Mouse (Mus musculus) neural tube, embryonic 11.5 days (tissue): Measurements from ENCODE around the gene Eif6. TPM values are rescaled to one million over a fixed set of nuclear protein-coding genes. Genes with fewer than 3 reads are reported as not detected.
A peak's percentile ranks its signal among the peaks of the same experiment; 100 is the strongest.

ENCODE experiments used
- ATAC-seq: fragments of 200-750 bp; cut with Nextera tagmentation; 2 replicates; pipeline ENCODE4 v1.8.0; 2017; ENCODE audit warnings: moderate number of reproducible peaks, mild to moderate bottlenecking, moderate TSS enrichment, moderate library complexity; ENCODE audit not compliant: insufficient read depth, low FRiP score, low TSS enrichment
- DNase-seq: peaks from one replicate; pipeline ENCODE4 v3.0.0-alpha.2; 2015; ENCODE audit warnings: low spot score
- H3K27ac ChIP-seq: fragments of 300-500 bp; sonication (generic); 2 replicates; pipeline ENCODE4 v1.5.1; 2014; ENCODE audit warnings: low read depth, mild to moderate bottlenecking, low read length
- H3K27me3 ChIP-seq: fragments of 300-500 bp; sonication (generic); 2 replicates; pipeline ENCODE4 v1.6.1; 2014; ENCODE audit warnings: mild to moderate bottlenecking, low read length, mixed read lengths; ENCODE audit not compliant: control insufficient read depth, insufficient read depth
- H3K36me3 ChIP-seq: fragments of 300-500 bp; sonication (generic); 2 replicates; pipeline ENCODE4 v1.6.1; 2014; ENCODE audit warnings: mild to moderate bottlenecking, low read length, moderate library complexity, mixed read lengths; ENCODE audit not compliant: control insufficient read depth, insufficient read depth
- H3K4me1 ChIP-seq: fragments of 300-500 bp; sonication (generic); 2 replicates; pipeline ENCODE4 v1.6.1; 2014; ENCODE audit warnings: low read length, mixed read lengths; ENCODE audit not compliant: control insufficient read depth, insufficient read depth
- H3K4me2 ChIP-seq: fragments of 300-500 bp; sonication (generic); 2 replicates; pipeline ENCODE4 v1.6.1; 2014; ENCODE audit warnings: low read depth, mild to moderate bottlenecking, moderate library complexity
- H3K4me3 ChIP-seq: fragments of 300-500 bp; sonication (generic); 2 replicates; pipeline ENCODE4 v1.5.1; 2014; ENCODE audit warnings: low read depth, low read length
- H3K9ac ChIP-seq: fragments of 300-500 bp; sonication (generic); 2 replicates; pipeline ENCODE4 v1.6.1; 2014; ENCODE audit warnings: mild to moderate bottlenecking, low read length
- H3K9me3 ChIP-seq: fragments of 300-500 bp; sonication (generic); 2 replicates; pipeline ENCODE4 v1.6.1; 2016; ENCODE audit warnings: low read length; ENCODE audit not compliant: control insufficient read depth
- WGBS: fragments of 180-500 bp; shearing (Covaris S2); extraction: QIAGEN DNeasy Blood & Tissue Kit; methylation state at CpG from one replicate; pipeline ENCODE4 v1.1.7; 2014; 5-methylcytosine and 5-hydroxymethylcytosine counted together
- polyA plus RNA-seq: library from polyadenylated mRNA; unstranded; fragments of >200 nt; fragmentation: Nextera tagmentation; extraction: Ambion mirVana; gene quantifications from 2 replicates; pipeline ENCODE4 v1.2.1, GENCODE M21; 2014

Eif6 gene
- 199 TPM in 2 replicates for polyA plus RNA-seq

- Histone ChIP-seq H3K4me2 (peak within 1 kb of the TSS; percentile 62), H3K9me3 (no peaks in the 10 kb centered on the region), H3K9ac (peak within 1 kb of the TSS; percentile 77), H3K36me3 (no peaks in the 10 kb centered on the region), H3K27ac (no peak within 1 kb of the TSS), H3K4me3 (peak within 1 kb of the TSS; percentile 81), H3K4me1 (peaks cover 10% of the 10 kb centered on the region; the same call in 1 of the 2 replicates), H3K27me3 (no peaks in the 10 kb centered on the region)
- 4% methylated on average over 27 of the region's 27 CpGs for WGBS
- ATAC-seq (peak; percentile 91), DNase-seq (peak; percentile 92)
Observed at GRCm38 (mm10) chr2:155826630-155827424, at the start of gene Eif6. Gene Eif6 (minus strand): TSS chr2:155826925.

GRCm38 (mm10) chr2:155873636-155874035, 46.9 kb upstream of the Eif6 start:
- Histone ChIP-seq H3K4me1 (peaks cover 8% of the 10 kb centered on the region; the same call in 1 of the 2 replicates), H3K36me3 (no peaks in the 10 kb centered on the region), H3K9me3 (no peaks in the 10 kb centered on the region), H3K4me3 (no peak overlapping the region), H3K9ac (no peak overlapping the region), H3K27ac (0 out of 2 replicates have a peak overlapping the region, but pooled peaks have one; percentile 69), H3K27me3 (no peaks in the 10 kb centered on the region), H3K4me2 (no peak overlapping the region)
- no peak for DNase-seq
- WGBS = 88% methylated on average over 6 of the region's 6 CpGs
- no peak for ATAC-seq

GRCm38 (mm10) chr2:155872930-155873507, 46.3 kb upstream of the Eif6 start:
- DNase-seq = no peak
- H3K4me1 ChIP-seq = peaks cover 8% of the 10 kb centered on the region; the same call in 1 of the 2 replicates
- H3K4me3 ChIP-seq = no peak overlapping the region
- H3K27ac ChIP-seq = peak overlapping the region; percentile 69
- H3K27me3 ChIP-seq = no peaks in the 10 kb centered on the region
- no peaks in the 10 kb centered on the region for H3K36me3 ChIP-seq
- no peak for ATAC-seq
- 52% methylated on average over 10 of the region's 10 CpGs for WGBS
- no peak overlapping the region for H3K9ac ChIP-seq
- H3K4me2 ChIP-seq = no peak overlapping the region
- no peaks in the 10 kb centered on the region for H3K9me3 ChIP-seq

- DNase-seq (no peak), ATAC-seq (no peak)
- no peaks in the 10 kb centered on the region for H3K27me3 ChIP-seq
- peak overlapping the region; percentile 69 for H3K27ac ChIP-seq
- WGBS = 52% methylated on average over 8 of the region's 8 CpGs
- H3K4me3 ChIP-seq = no peak overlapping the region
- peaks cover 8% of the 10 kb centered on the region; the same call in 1 of the 2 replicates for H3K4me1 ChIP-seq
- no peaks in the 10 kb centered on the region for H3K9me3 ChIP-seq
- no peak overlapping the region for H3K9ac ChIP-seq
- no peak overlapping the region for H3K4me2 ChIP-seq
- H3K36me3 ChIP-seq = no peaks in the 10 kb centered on the region
Observed at GRCm38 (mm10) chr2:155872486-155872885, 45.8 kb upstream of the Eif6 start.

- Histone ChIP-seq H3K4me2 (no peak overlapping the region), H3K4me1 (peaks cover 8% of the 10 kb centered on the region; the same call in 1 of the 2 replicates), H3K9ac (no peak overlapping the region), H3K9me3 (no peaks in the 10 kb centered on the region), H3K27ac (no peak overlapping the region), H3K27me3 (no peaks in the 10 kb centered on the region), H3K36me3 (no peaks in the 10 kb centered on the region), H3K4me3 (no peak overlapping the region)
- DNase-seq (no peak), ATAC-seq (no peak)
- 76% methylated on average over 5 of the region's 5 CpGs for WGBS
Observed at GRCm38 (mm10) chr2:155869772-155870171, 43.0 kb upstream of the Eif6 start.

GRCm38 (mm10) chr2:155868320-155868719, 41.6 kb upstream of the Eif6 start:
- DNase-seq (no peak), ATAC-seq (no peak)
- 96% methylated on average over 8 of the region's 8 CpGs for WGBS
- Histone ChIP-seq H3K36me3 (no peaks in the 10 kb centered on the region), H3K27ac (no peak overlapping the region), H3K4me1 (peaks cover 7% of the 10 kb centered on the region; the same call in 1 of the 2 replicates), H3K9me3 (no peaks in the 10 kb centered on the region), H3K27me3 (no peaks in the 10 kb centered on the region), H3K4me3 (no peak overlapping the region), H3K9ac (no peak overlapping the region), H3K4me2 (no peak overlapping the region)

- Histone ChIP-seq H3K4me2 (no peak overlapping the region), H3K9ac (no peak overlapping the region), H3K4me1 (0 out of 2 replicates have a peak, but pooled peaks cover 3% of the 10 kb centered on the region), H3K27ac (no peak overlapping the region; the same call in 1 of the 2 replicates), H3K36me3 (no peaks in the 10 kb centered on the region), H3K27me3 (no peaks in the 10 kb centered on the region), H3K9me3 (no peaks in the 10 kb centered on the region), H3K4me3 (no peak overlapping the region)
- DNase-seq (peak; percentile 30), ATAC-seq (peak; percentile 76)
- 43% methylated on average over 11 of the region's 11 CpGs for WGBS
Observed at GRCm38 (mm10) chr2:155863301-155863867, 36.7 kb upstream of the Eif6 start.

GRCm38 (mm10) chr2:155862573-155863300, 36.0 kb upstream of the Eif6 start:
- DNase-seq (peak; percentile 49), ATAC-seq (peak; percentile 89)
- no peak overlapping the region for H3K9ac ChIP-seq
- no peak overlapping the region for H3K4me2 ChIP-seq
- no peak overlapping the region for H3K4me3 ChIP-seq
- peak overlapping the region; percentile 45; the same call in 1 of the 2 replicates for H3K27ac ChIP-seq
- no peaks in the 10 kb centered on the region for H3K9me3 ChIP-seq
- H3K27me3 ChIP-seq = no peaks in the 10 kb centered on the region
- 0 out of 2 replicates have a peak, but pooled peaks cover 3% of the 10 kb centered on the region for H3K4me1 ChIP-seq
- WGBS = 65% methylated on average over 13 of the region's 13 CpGs
- H3K36me3 ChIP-seq = no peaks in the 10 kb centered on the region
